Mouse (Mus musculus) lung, embryonic 16.5 days (tissue): Measurements from ENCODE around the gene Adipor2. TPM values are rescaled to one million over a fixed set of nuclear protein-coding genes. Genes with fewer than 3 reads are reported as not detected.
A peak's percentile ranks its signal among the peaks of the same experiment; 100 is the strongest.

Experiments used
- ATAC-seq: fragments of 200-750 bp; cut with Nextera tagmentation; 2 replicates; pipeline ENCODE4 v1.8.0; 2017; ENCODE audit warnings: low read depth, mild to moderate bottlenecking, moderate library complexity
- H3K27ac ChIP-seq: fragments of 300-500 bp; sonication (generic); 2 replicates; pipeline ENCODE4 v1.5.1; 2014; ENCODE audit warnings: mild to moderate bottlenecking, control low read depth, low read length
- H3K27me3 ChIP-seq: fragments of 300-500 bp; sonication (generic); 2 replicates; pipeline ENCODE4 v1.6.1; 2014; ENCODE audit warnings: low read depth, low read length, mixed read lengths; ENCODE audit not compliant: control insufficient read depth, insufficient read depth
- H3K36me3 ChIP-seq: fragments of 300-500 bp; sonication (generic); 2 replicates; pipeline ENCODE4 v1.6.1; 2014; ENCODE audit warnings: low read length; ENCODE audit not compliant: control insufficient read depth, insufficient read depth
- H3K4me1 ChIP-seq: fragments of 300-500 bp; sonication (generic); replicated peaks from 2 replicates; pipeline ENCODE4 v1.6.1; 2014; ENCODE audit warnings: low read length, mixed read lengths; ENCODE audit not compliant: control insufficient read depth, insufficient read depth
- H3K4me2 ChIP-seq: fragments of 300-500 bp; sonication (generic); 2 replicates; pipeline ENCODE4 v1.6.1; 2014; ENCODE audit warnings: low read depth, low read length, control low read depth
- H3K4me3 ChIP-seq: fragments of 300-500 bp; sonication (generic); 2 replicates; pipeline ENCODE4 v1.5.1; 2014; ENCODE audit warnings: mild to moderate bottlenecking, low read length, control low read depth
- H3K9ac ChIP-seq: fragments of 300-500 bp; sonication (generic); 2 replicates; pipeline ENCODE4 v1.6.1; 2014; ENCODE audit warnings: low read length, control low read depth
- H3K9me3 ChIP-seq: fragments of 300-500 bp; sonication (generic); 2 replicates; pipeline ENCODE4 v1.6.1; 2016; ENCODE audit warnings: low read length; ENCODE audit not compliant: control insufficient read depth
- WGBS: fragments of 180-500 bp; shearing (Covaris S2); extraction: QIAGEN DNeasy Blood & Tissue Kit; methylation state at CpG from one replicate; pipeline ENCODE4 v1.1.7; 2014; 5-methylcytosine and 5-hydroxymethylcytosine counted together
- polyA plus RNA-seq: library from polyadenylated mRNA; unstranded; fragments of >200 nt; fragmentation: Nextera tagmentation; extraction: Ambion mirVana; gene quantifications from 2 replicates; pipeline ENCODE4 v1.2.1, GENCODE M21; 2015

The Adipor2 gene
- polyA plus RNA-seq, 1 experiment from 2014 or later, result 46.4 TPM

- Histone ChIP-seq H3K9ac (no peak overlapping the region), H3K9me3 (no peaks in the 10 kb centered on the region), H3K36me3 (no peaks in the 10 kb centered on the region), H3K4me3 (no peak overlapping the region), H3K27me3 (no peaks in the 10 kb centered on the region), H3K4me1 (peaks cover 14% of the 10 kb centered on the region), H3K27ac (no peak overlapping the region), H3K4me2 (no peak overlapping the region)
- ATAC-seq, result no peak
- WGBS, result 82% methylated on average over 4 of the region's 4 CpGs
These were observed 31.1 kb downstream of the Adipor2 start for GRCm38 (mm10) chr6:119386421-119386820.

GRCm38 (mm10) chr6:119385668-119386067 lies 31.8 kb downstream of the Adipor2 start:
- no peak overlapping the region for H3K4me2 ChIP-seq
- H3K36me3 ChIP-seq, result no peaks in the 10 kb centered on the region
- H3K27ac ChIP-seq, result no peak overlapping the region
- no peaks in the 10 kb centered on the region for H3K9me3 ChIP-seq
- no peaks in the 10 kb centered on the region for H3K27me3 ChIP-seq
- no peak for ATAC-seq
- no peak overlapping the region for H3K4me3 ChIP-seq
- H3K9ac ChIP-seq, result no peak overlapping the region
- 80% methylated on average over 1 of the region's 1 CpGs for WGBS
- H3K4me1 ChIP-seq, result peaks cover 14% of the 10 kb centered on the region

- no peak for ATAC-seq
- Histone ChIP-seq H3K27ac (no peak overlapping the region), H3K9me3 (no peaks in the 10 kb centered on the region), H3K4me1 (peaks cover 4% of the 10 kb centered on the region), H3K36me3 (no peaks in the 10 kb centered on the region), H3K4me3 (no peak overlapping the region), H3K9ac (no peak overlapping the region), H3K4me2 (no peak overlapping the region), H3K27me3 (no peaks in the 10 kb centered on the region)
- WGBS, result 86% methylated on average over 1 of the region's 1 CpGs
These were observed 38.9 kb downstream of the Adipor2 start for GRCm38 (mm10) chr6:119378631-119379030.

- ATAC-seq, result no peak; the same call in 1 of the 2 replicates
- Histone ChIP-seq H3K27ac (0 out of 2 replicates have a peak overlapping the region, but pooled peaks have one; percentile 3), H3K27me3 (no peaks in the 10 kb centered on the region), H3K36me3 (no peaks in the 10 kb centered on the region), H3K9ac (no peak overlapping the region), H3K4me2 (no peak overlapping the region), H3K4me1 (peaks cover 4% of the 10 kb centered on the region), H3K9me3 (no peaks in the 10 kb centered on the region), H3K4me3 (no peak overlapping the region)
- WGBS, result 4% methylated on average over 2 of the region's 2 CpGs
These were observed 39.9 kb downstream of the Adipor2 start for GRCm38 (mm10) chr6:119377613-119378012.

- H3K27me3 ChIP-seq, result no peaks in the 10 kb centered on the region
- no peak for ATAC-seq
- no peak overlapping the region for H3K9ac ChIP-seq
- no peak overlapping the region for H3K4me2 ChIP-seq
- 74% methylated on average over 5 of the region's 5 CpGs for WGBS
- H3K36me3 ChIP-seq, result no peaks in the 10 kb centered on the region
- no peak overlapping the region for H3K4me3 ChIP-seq
- no peak overlapping the region for H3K27ac ChIP-seq
- H3K4me1 ChIP-seq, result peaks cover 4% of the 10 kb centered on the region
- no peaks in the 10 kb centered on the region for H3K9me3 ChIP-seq
These were observed 42.5 kb downstream of the Adipor2 start for GRCm38 (mm10) chr6:119375035-119375434.

- H3K4me3 ChIP-seq, result no peak overlapping the region
- H3K9ac ChIP-seq, result no peak overlapping the region
- H3K27ac ChIP-seq, result no peak overlapping the region
- H3K4me2 ChIP-seq, result no peak overlapping the region
- no peaks in the 10 kb centered on the region for H3K27me3 ChIP-seq
- H3K36me3 ChIP-seq, result no peaks in the 10 kb centered on the region
- H3K9me3 ChIP-seq, result no peaks in the 10 kb centered on the region
- H3K4me1 ChIP-seq, result peaks cover 4% of the 10 kb centered on the region
- no peak for ATAC-seq
These were observed 44.4 kb downstream of the Adipor2 start for GRCm38 (mm10) chr6:119373000-119373705.

- WGBS, result 28% methylated on average over 5 of the region's 5 CpGs
- Histone ChIP-seq H3K27ac (no peak overlapping the region), H3K9ac (no peak overlapping the region), H3K27me3 (no peaks in the 10 kb centered on the region), H3K9me3 (no peaks in the 10 kb centered on the region), H3K4me2 (no peak overlapping the region), H3K4me1 (no peaks in the 10 kb centered on the region), H3K36me3 (peaks cover 2% of the 10 kb centered on the region; the same call in 1 of the 2 replicates), H3K4me3 (no peak overlapping the region)
- ATAC-seq, result no peak
These were observed 45.3 kb downstream of the Adipor2 start for GRCm38 (mm10) chr6:119372237-119372636.

GRCm38 (mm10) chr6:119371624-119372023 lies 45.9 kb downstream of the Adipor2 start:
- Histone ChIP-seq H3K36me3 (peaks cover 2% of the 10 kb centered on the region; the same call in 1 of the 2 replicates), H3K4me3 (no peak overlapping the region), H3K4me1 (no peaks in the 10 kb centered on the region), H3K9me3 (no peaks in the 10 kb centered on the region), H3K27me3 (no peaks in the 10 kb centered on the region), H3K4me2 (no peak overlapping the region), H3K27ac (no peak overlapping the region), H3K9ac (no peak overlapping the region)
- no peak for ATAC-seq

- Histone ChIP-seq H3K9me3 (no peaks in the 10 kb centered on the region), H3K4me1 (no peaks in the 10 kb centered on the region), H3K27me3 (no peaks in the 10 kb centered on the region), H3K9ac (no peak overlapping the region), H3K4me3 (no peak overlapping the region), H3K27ac (no peak overlapping the region), H3K36me3 (peaks cover 11% of the 10 kb centered on the region), H3K4me2 (no peak overlapping the region)
- 73% methylated on average over 2 of the region's 2 CpGs for WGBS
- no peak for ATAC-seq
These were observed 50.1 kb downstream of the Adipor2 start for GRCm38 (mm10) chr6:119367382-119367781.
